Mouse (Mus musculus): ENCODE results near the gene M1ap.

- TF ChIP-seq CTCF (IDR thresholded peaks at IDR 0.05 in 2 of 3, conservative IDR thresholded peaks at IDR 0.05 in 1 of 3; ENCODE audit: control insufficient read depth in 1 of 3, insufficient read depth in 1 of 3, low read depth in 2 of 3, low read length in 3 of 3, poor library complexity in 1 of 3, severe bottlenecking in 1 of 3) (no peak), ZNF384 (IDR thresholded peaks at IDR 0.05; ENCODE audit: low read depth, low read length) (no peak), NRF1 (IDR thresholded peaks at IDR 0.05; ENCODE audit: insufficient read depth, low read depth, low read length, poor library complexity, severe bottlenecking) (no peak), HCFC1 (IDR thresholded peaks at IDR 0.05; ENCODE audit: low read depth, low read length) (no peak), E2F4 (IDR thresholded peaks at IDR 0.05; ENCODE audit: borderline replicate concordance, low read depth, low read length) (no peak), TBP (IDR thresholded peaks at IDR 0.05; ENCODE audit: low read depth, low read length) (no peak)
Measured at GRCm38 (mm10) chr6:83069488-83070246, 123.0 kb downstream of the M1ap start.

Measured in MEL (cell line).